Mouse (Mus musculus) embryonic fibroblast, embryonic 13.5 days (primary cell): Measurements from ENCODE around the gene Xpo5. TPM values are rescaled to one million over a fixed set of nuclear protein-coding genes. Genes with fewer than 3 reads are reported as not detected.

ENCODE experiments used
- H3K27ac ChIP-seq: 2 replicates; pipeline ENCODE4 v1.5.1; 2012; ENCODE audit warnings: low read length, control low read depth, inconsistent platforms; ENCODE audit not compliant: insufficient read depth
- H3K4me1 ChIP-seq: 2 replicates; pipeline ENCODE4 v1.6.1; 2011; ENCODE audit warnings: low read length; ENCODE audit not compliant: control insufficient read depth, insufficient read depth
- H3K4me3 ChIP-seq: 2 replicates; pipeline ENCODE4 v1.5.1; 2011; ENCODE audit warnings: mild to moderate bottlenecking, control low read depth, low read length; ENCODE audit not compliant: insufficient read depth
- CTCF ChIP-seq: IDR thresholded peaks from 2 replicates; pipeline ENCODE4 v1.5.1; 2011; ENCODE audit warnings: mild to moderate bottlenecking, control low read depth, low read length, moderate library complexity, borderline replicate concordance; ENCODE audit not compliant: insufficient read depth
- POLR2A ChIP-seq: IDR thresholded peaks from 2 replicates; pipeline ENCODE4 v1.6.1; 2011; ENCODE audit warnings: low read depth, mild to moderate bottlenecking, control low read depth, low read length, moderate library complexity
- polyA plus RNA-seq: library from polyadenylated mRNA; stranded (reverse); fragments of >200 nt; gene quantifications from 2 replicates; pipeline ENCODE4 v1.2.4, GENCODE M21; 2011; ENCODE audit warnings: low read depth; ENCODE audit not compliant: missing spikeins, insufficient read length

Gene Xpo5
- polyA plus RNA-seq, 1 experiment: 55.2 TPM

GRCm38 (mm10) chr17:46253452-46254084 lies 51.0 kb downstream of the Xpo5 start, which contains the start of gene Lrrc73:
Gene Lrrc73 (plus strand): TSS chr17:46253531.
- Histone ChIP-seq H3K4me3 (peak within 1 kb of the TSS; percentile 36), H3K27ac (no peak within 1 kb of the TSS), H3K4me1 (peaks cover 2% of the 10 kb centered on the region; the same call in 1 of the 2 replicates)
- no peak for TF ChIP-seq CTCF
- peak; percentile 49 for TF ChIP-seq POLR2A

- Histone ChIP-seq H3K4me3 (peak overlapping the region; percentile 36), H3K27ac (no peak overlapping the region), H3K4me1 (peaks cover 2% of the 10 kb centered on the region; the same call in 1 of the 2 replicates)
- no peak for TF ChIP-seq CTCF
- TF ChIP-seq POLR2A: no peak
Observed at GRCm38 (mm10) chr17:46254106-46254505, 51.5 kb downstream of the Xpo5 start.

GRCm38 (mm10) chr17:46255147-46255546 lies 52.6 kb downstream of the Xpo5 start:
- TF ChIP-seq POLR2A (no peak), CTCF (no peak)
- Histone ChIP-seq H3K4me1 (no peaks in the 10 kb centered on the region; the same call in 1 of the 2 replicates), H3K4me3 (no peak overlapping the region), H3K27ac (no peak overlapping the region)

GRCm38 (mm10) chr17:46258279-46259053 lies 55.9 kb downstream of the Xpo5 start:
- Histone ChIP-seq H3K4me3 (no peak overlapping the region), H3K4me1 (no peaks in the 10 kb centered on the region; the same call in 1 of the 2 replicates), H3K27ac (no peak overlapping the region)
- TF ChIP-seq POLR2A (no peak), CTCF (no peak)

GRCm38 (mm10) chr17:46259675-46260074 lies 57.1 kb downstream of the Xpo5 start:
- Histone ChIP-seq H3K4me1 (no peaks in the 10 kb centered on the region), H3K27ac (no peak overlapping the region), H3K4me3 (no peak overlapping the region)
- TF ChIP-seq POLR2A: no peak
- no peak for TF ChIP-seq CTCF

- no peak overlapping the region for H3K27ac ChIP-seq
- no peak overlapping the region for H3K4me3 ChIP-seq
- TF ChIP-seq CTCF: no peak
- TF ChIP-seq POLR2A: no peak
- H3K4me1 ChIP-seq: peaks cover 10% of the 10 kb centered on the region
Observed at GRCm38 (mm10) chr17:46262201-46262694, 59.7 kb downstream of the Xpo5 start.

- peak overlapping the region; percentile 15; the same call in 1 of the 2 replicates for H3K27ac ChIP-seq
- peaks cover 26% of the 10 kb centered on the region for H3K4me1 ChIP-seq
- H3K4me3 ChIP-seq: no peak overlapping the region
- TF ChIP-seq CTCF (no peak), POLR2A (no peak)
Observed at GRCm38 (mm10) chr17:46265502-46265901, 62.9 kb downstream of the Xpo5 start.

GRCm38 (mm10) chr17:46265918-46266618 lies 63.5 kb downstream of the Xpo5 start:
- Histone ChIP-seq H3K4me1 (peaks cover 28% of the 10 kb centered on the region), H3K27ac (peak overlapping the region; percentile 44), H3K4me3 (no peak overlapping the region)
- peak; percentile 58; the same call in 1 of the 2 replicates for TF ChIP-seq CTCF
- TF ChIP-seq POLR2A: no peak

- no peak overlapping the region for H3K4me3 ChIP-seq
- H3K4me1 ChIP-seq: peaks cover 33% of the 10 kb centered on the region
- peak overlapping the region; percentile 44 for H3K27ac ChIP-seq
- TF ChIP-seq CTCF (no peak), POLR2A (no peak)
Observed at GRCm38 (mm10) chr17:46266986-46267385, 64.4 kb downstream of the Xpo5 start.

- peak overlapping the region; percentile 54 for H3K27ac ChIP-seq
- H3K4me1 ChIP-seq: peaks cover 36% of the 10 kb centered on the region
- TF ChIP-seq POLR2A (no peak), CTCF (no peak)
- no peak overlapping the region for H3K4me3 ChIP-seq
Observed at GRCm38 (mm10) chr17:46267511-46267910, 64.9 kb downstream of the Xpo5 start.
